In genomic region chr16:4585642-4586530, GRCm38 (mm10) we compare ENCODE assay signal across 8 mouse cellular contexts. TPM values are rescaled to one million over a fixed set of nuclear protein-coding genes. Genes with fewer than 3 reads are reported as not detected.
DNase-seq lines count a peak whose midpoint lies in the region; ATAC-seq and TF ChIP-seq lines count a peak whose summit lies in the region.

No protein-coding gene starts in this region.

- peak overlapping the region; percentile 68 for H3K9ac ChIP-seq in liver, embryonic 13.5 days

- 11% methylated on average over 14 of the region's 14 CpGs for WGBS in forebrain, embryonic 10.5 days
- WGBS in liver, embryonic 13.5 days (ENCODE audit: insufficient replicate concordance), result 4% methylated on average over 14 of the region's 14 CpGs

- no peaks in the 10 kb centered on the region for H3K27me3 ChIP-seq in forebrain, embryonic 10.5 days (ENCODE audit: poor library complexity, severe bottlenecking)
- H3K27me3 ChIP-seq in liver, embryonic 13.5 days, result no peaks in the 10 kb centered on the region

- H3K27ac ChIP-seq in gastrocnemius, adult 2 months, result peak overlapping the region; percentile 89
- peak overlapping the region; percentile 90 for H3K27ac ChIP-seq in forebrain, embryonic 10.5 days
- peak overlapping the region; percentile 84 for H3K27ac ChIP-seq in liver, embryonic 13.5 days

- intact Hi-C loops in gastrocnemius, adult 2 months (cut with DNase I), result no loop called here
- intact Hi-C loops in gastrocnemius, postnatal 14 days (cut with DNase I; ENCODE audit: low total_unique reads), result no loop called here

- ATAC-seq in liver, embryonic 13.5 days (ENCODE audit: low read depth), result peak; percentile 12

- peak; percentile 27 for DNase-seq in gastrocnemius, adult 2 months
- no peak for DNase-seq in gastrocnemius, postnatal 14 days
- peak; percentile 49 for DNase-seq in CD4-positive helper T cell, adult 2 months (ENCODE audit: low read depth, low spot score)
- no peak for DNase-seq in forebrain, embryonic 10.5 days (ENCODE audit: extremely low spot score, low spot score)
- no peak for DNase-seq in liver, embryonic 13.5 days
- no peak for DNase-seq in spleen, postnatal 36 days (ENCODE audit: low spot score in 2 of 2)
- no peak for DNase-seq in spleen, adult 12 weeks (ENCODE audit: low spot score)
- DNase-seq in cerebellum, postnatal 4 days (ENCODE audit: low spot score in 2 of 2), result no peak

- H3K9me3 ChIP-seq in forebrain, embryonic 10.5 days, result peaks cover 3% of the 10 kb centered on the region; the same call in 1 of the 2 replicates
- no peaks in the 10 kb centered on the region for H3K9me3 ChIP-seq in liver, embryonic 13.5 days (replicated peaks)

- H3K4me3 ChIP-seq in gastrocnemius, adult 2 months, result peak overlapping the region; percentile 70
- peak overlapping the region; percentile 52 for H3K4me3 ChIP-seq in forebrain, embryonic 10.5 days
- H3K4me3 ChIP-seq in liver, embryonic 13.5 days (replicated peaks), result peak overlapping the region; percentile 65

- H3K4me2 ChIP-seq in liver, embryonic 13.5 days, result peak overlapping the region; percentile 88

- TF ChIP-seq CTCF in gastrocnemius, adult 2 months (IDR thresholded peaks at IDR 0.05), result no peak

- peaks cover 14% of the 10 kb centered on the region for H3K36me3 ChIP-seq in forebrain, embryonic 10.5 days (replicated peaks)
- H3K36me3 ChIP-seq in liver, embryonic 13.5 days, result no peaks in the 10 kb centered on the region

- H3K4me1 ChIP-seq in forebrain, embryonic 10.5 days, result peaks cover 26% of the 10 kb centered on the region
- peaks cover 47% of the 10 kb centered on the region for H3K4me1 ChIP-seq in liver, embryonic 13.5 days (replicated peaks)

RNA-seq across cellular contexts. Expression of gene Glis2, which starts 8.6 kb away (rescaled TPM):
- total RNA-seq in gastrocnemius, adult 2 months (2021), result 1 to 10 TPM; 5.2 to 6.9 TPM
- 10 to 100 TPM; 11.8 to 15.2 TPM for total RNA-seq in gastrocnemius, postnatal 14 days (2021)
- 22.5 and 23.2 TPM in 2 replicates for polyA plus RNA-seq in forebrain, embryonic 10.5 days (2016; fragmentation: Nextera tagmentation; extraction: Ambion mirVana)
- polyA plus RNA-seq in liver, embryonic 13.5 days (2015; fragmentation: Nextera tagmentation; extraction: Ambion mirVana), result 2.4 and 2.8 TPM in 2 replicates

RNA-seq across cellular contexts. Expression of gene Tfap4, which starts 26.2 kb away (rescaled TPM):
- total RNA-seq in gastrocnemius, adult 2 months (2021), result 1 to 10 TPM; 3.0 to 5.1 TPM
- total RNA-seq in gastrocnemius, postnatal 14 days (2021), result 1 to 10 TPM; 4.1 to 4.4 TPM
- 32.0 and 37.5 TPM in 2 replicates for polyA plus RNA-seq in forebrain, embryonic 10.5 days (2016; fragmentation: Nextera tagmentation; extraction: Ambion mirVana)
- 8.4 and 10.7 TPM in 2 replicates for polyA plus RNA-seq in liver, embryonic 13.5 days (2015; fragmentation: Nextera tagmentation; extraction: Ambion mirVana)

RNA-seq across cellular contexts. Expression of gene Pam16, which starts 38.9 kb away (rescaled TPM):
- total RNA-seq in gastrocnemius, adult 2 months (2021), result 100 to 1,000 TPM in 1 of 2 experiments, 10 to 100 TPM in 1; 97.4 to 112 TPM
- 10 to 100 TPM; 68.0 to 74.9 TPM for total RNA-seq in gastrocnemius, postnatal 14 days (2021)
- 93.5 and 94.7 TPM in 2 replicates for polyA plus RNA-seq in forebrain, embryonic 10.5 days (2016; fragmentation: Nextera tagmentation; extraction: Ambion mirVana)
- polyA plus RNA-seq in liver, embryonic 13.5 days (2015; fragmentation: Nextera tagmentation; extraction: Ambion mirVana), result 67.5 and 74.1 TPM in 2 replicates

RNA-seq across cellular contexts. Expression of gene Srl, which starts 44.3 kb away (rescaled TPM):
- total RNA-seq in gastrocnemius, adult 2 months (2021), result 1,000 to 10,000 TPM; 1,026 to 1,225 TPM
- 1,000 to 10,000 TPM; 1,512 to 1,606 TPM for total RNA-seq in gastrocnemius, postnatal 14 days (2021)
- 23.8 and 29.4 TPM in 2 replicates for polyA plus RNA-seq in forebrain, embryonic 10.5 days (2016; fragmentation: Nextera tagmentation; extraction: Ambion mirVana)
- polyA plus RNA-seq in liver, embryonic 13.5 days (2015; fragmentation: Nextera tagmentation; extraction: Ambion mirVana), result 3.1 and 3.2 TPM in 2 replicates

RNA-seq across cellular contexts. Expression of gene Vasn, which starts 53.9 kb away (rescaled TPM):
- 1 to 10 TPM; 4.8 to 6.0 TPM for total RNA-seq in gastrocnemius, adult 2 months (2021)
- total RNA-seq in gastrocnemius, postnatal 14 days (2021), result 1 to 10 TPM; 7.6 to 8.4 TPM
- 9.2 and 9.3 TPM in 2 replicates for polyA plus RNA-seq in forebrain, embryonic 10.5 days (2016; fragmentation: Nextera tagmentation; extraction: Ambion mirVana)
- 2.9 TPM in 2 replicates for polyA plus RNA-seq in liver, embryonic 13.5 days (2015; fragmentation: Nextera tagmentation; extraction: Ambion mirVana)

Comparison
In these comparisons a context has a peak if more than half of its experiments do, and no peak if none do; other contexts are left out.
1. DNase-seq: peak in gastrocnemius, adult 2 months (single experiment) and CD4-positive helper T cell, adult 2 months (single experiment); none in gastrocnemius, postnatal 14 days (single experiment), forebrain, embryonic 10.5 days (single experiment), liver, embryonic 13.5 days (single experiment), spleen, postnatal 36 days (0 of 2), spleen, adult 12 weeks (single experiment) and cerebellum, postnatal 4 days (0 of 2).
2. Peak in every context shown above with its lines, with median percentiles within 50 percentile points of each other: H3K27ac ChIP-seq and H3K4me3 ChIP-seq.